Mouse (Mus musculus) intestine, embryonic 14.5 days (tissue): ENCODE data around the gene Ube2j1. TPM values are rescaled to one million over a fixed set of nuclear protein-coding genes. Genes with fewer than 3 reads are reported as not detected.

Experiments used
- ATAC-seq: fragments of 200-750 bp; cut with Nextera tagmentation; replicated peaks from 2 replicates; pipeline ENCODE4 v1.8.0; 2017; ENCODE audit warnings: low read depth, moderate number of reproducible peaks, moderate TSS enrichment, moderate library complexity; ENCODE audit not compliant: low FRiP score, low TSS enrichment
- DNase-seq: peaks from one replicate; pipeline ENCODE4 v3.0.0-alpha.2; 2018; ENCODE audit warnings: low spot score
- H3K27ac ChIP-seq: fragments of 300-500 bp; sonication (generic); 2 replicates; pipeline ENCODE4 v1.5.1; 2014; ENCODE audit warnings: low read depth, mild to moderate bottlenecking, control low read depth
- H3K27me3 ChIP-seq: fragments of 300-500 bp; sonication (generic); replicated peaks from 2 replicates; pipeline ENCODE4 v1.6.1; 2014; ENCODE audit warnings: low read length, control low read depth; ENCODE audit not compliant: control insufficient read depth, insufficient read depth
- H3K36me3 ChIP-seq: fragments of 300-500 bp; sonication (generic); 2 replicates; pipeline ENCODE4 v1.6.1; 2014; ENCODE audit warnings: low read length, control low read depth; ENCODE audit not compliant: control insufficient read depth, insufficient read depth
- H3K4me1 ChIP-seq: fragments of 300-500 bp; sonication (generic); replicated peaks from 2 replicates; pipeline ENCODE4 v1.6.1; 2014; ENCODE audit warnings: low read length, control low read depth, mixed read lengths; ENCODE audit not compliant: control insufficient read depth, insufficient read depth
- H3K4me2 ChIP-seq: fragments of 300-500 bp; sonication (generic); 2 replicates; pipeline ENCODE4 v1.6.1; 2014; ENCODE audit warnings: low read length
- H3K4me3 ChIP-seq: fragments of 300-500 bp; sonication (generic); 2 replicates; pipeline ENCODE4 v1.5.1; 2014; ENCODE audit warnings: low read depth, low read length, control low read depth, mixed read lengths
- H3K9ac ChIP-seq: fragments of 300-500 bp; sonication (generic); 2 replicates; pipeline ENCODE4 v1.6.1; 2014; ENCODE audit warnings: mild to moderate bottlenecking, low read length
- H3K9me3 ChIP-seq: fragments of 300-500 bp; sonication (generic); 2 replicates; pipeline ENCODE4 v1.6.1; 2016; ENCODE audit warnings: low read length, control low read depth; ENCODE audit not compliant: control insufficient read depth
- WGBS: fragments of 180-500 bp; shearing (Covaris S2); extraction: QIAGEN DNeasy Blood & Tissue Kit; methylation state at CpG from one replicate; pipeline ENCODE4 v1.1.7; 2014; 5-methylcytosine and 5-hydroxymethylcytosine counted together
- polyA plus RNA-seq: library from polyadenylated mRNA; unstranded; fragments of >200 nt; fragmentation: Nextera tagmentation; extraction: Ambion mirVana; gene quantifications from 2 replicates; pipeline ENCODE4 v1.2.1, GENCODE M21; 2014

Ube2j1 gene
- polyA plus RNA-seq, 1 experiment from 2014 or later: 39.7 TPM

- ATAC-seq: 0 out of 2 replicates have a peak, but pooled peaks have one; percentile 19
- Histone ChIP-seq H3K4me2 (no peak overlapping the region), H3K4me1 (peaks cover 7% of the 10 kb centered on the region), H3K27me3 (no peaks in the 10 kb centered on the region), H3K9me3 (no peaks in the 10 kb centered on the region), H3K9ac (no peak overlapping the region), H3K27ac (no peak overlapping the region), H3K36me3 (no peaks in the 10 kb centered on the region), H3K4me3 (no peak overlapping the region)
- WGBS: 13% methylated on average over 7 of the region's 7 CpGs
- no peak for DNase-seq
These were observed 29.9 kb downstream of the Ube2j1 start for GRCm38 (mm10) chr4:33061158-33061557.

- no peak for ATAC-seq
- no peak for DNase-seq
- Histone ChIP-seq H3K27me3 (no peaks in the 10 kb centered on the region), H3K36me3 (no peaks in the 10 kb centered on the region), H3K4me3 (no peak within 1 kb of the TSS), H3K27ac (no peak within 1 kb of the TSS), H3K4me1 (peaks cover 9% of the 10 kb centered on the region), H3K9ac (no peak within 1 kb of the TSS), H3K4me2 (no peak within 1 kb of the TSS), H3K9me3 (no peaks in the 10 kb centered on the region)
- WGBS: 86% methylated on average over 4 of the region's 4 CpGs
These were observed 31.8 kb downstream of the Ube2j1 start, which contains the start of gene Gabrr2 for GRCm38 (mm10) chr4:33062981-33063380. Gene Gabrr2, plus strand, starts transcription at chr4:33062999.

DNA sequence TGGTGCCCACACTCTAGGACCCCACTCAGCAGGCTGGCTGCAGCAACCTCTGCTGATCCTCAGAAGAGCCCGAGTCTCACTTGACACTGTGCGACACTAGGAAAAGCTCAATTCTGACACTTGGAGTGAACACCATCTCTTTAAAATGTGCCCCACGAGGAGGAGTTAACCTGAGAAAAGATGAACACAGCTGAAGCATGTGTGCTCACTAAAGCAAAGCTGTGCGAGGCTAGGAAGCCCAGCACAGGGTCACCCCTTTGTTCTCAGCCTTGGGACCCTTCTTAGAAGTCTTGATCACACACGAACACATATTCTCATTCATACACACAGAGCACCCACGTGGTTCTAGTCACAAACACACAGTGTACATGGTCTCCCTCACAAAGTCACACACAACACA lies 33.8 kb downstream of the Ube2j1 start:
- Histone ChIP-seq H3K4me2 (no peak overlapping the region), H3K9ac (no peak overlapping the region), H3K27me3 (no peaks in the 10 kb centered on the region), H3K27ac (no peak overlapping the region), H3K4me3 (no peak overlapping the region), H3K4me1 (peaks cover 9% of the 10 kb centered on the region), H3K9me3 (no peaks in the 10 kb centered on the region), H3K36me3 (no peaks in the 10 kb centered on the region)
- DNase-seq: peak; percentile 42
- WGBS: 82% methylated on average over 6 of the region's 6 CpGs
- no peak for ATAC-seq

DNA sequence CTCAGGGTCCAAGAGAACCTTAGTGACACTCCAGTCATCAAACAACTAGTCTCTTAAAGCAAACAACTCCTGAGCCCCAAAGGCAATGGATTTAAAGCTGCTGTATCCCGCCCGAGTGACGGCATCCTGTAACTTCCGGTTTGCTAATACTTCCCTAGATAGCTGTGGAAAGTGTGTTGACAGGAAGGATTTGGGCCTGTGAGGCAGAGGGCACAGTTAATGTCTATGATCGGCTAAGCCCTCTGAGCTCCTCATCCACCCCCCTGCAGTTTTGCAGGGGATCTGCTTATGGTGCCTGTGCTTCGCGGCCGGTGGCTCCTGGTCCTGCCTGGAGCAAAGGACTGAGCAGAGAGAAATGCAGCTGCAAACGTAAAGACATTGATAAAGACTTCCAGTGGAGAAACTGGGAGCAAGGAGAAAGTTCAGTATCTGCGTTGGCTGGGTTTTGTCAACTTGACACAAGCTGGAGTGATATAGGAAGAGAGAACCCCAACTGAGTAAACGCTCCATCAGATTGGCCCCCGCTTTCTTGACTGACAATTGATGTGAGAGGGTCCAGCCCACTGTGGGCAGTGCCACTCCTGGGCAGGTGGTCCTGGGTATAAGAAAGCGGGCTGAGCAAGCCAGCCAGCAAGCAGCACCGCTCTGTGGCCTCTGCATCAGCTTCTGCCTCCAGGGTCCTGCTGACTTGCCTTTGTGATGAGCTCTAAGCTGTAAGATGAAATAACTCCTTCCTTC lies 35.2 kb downstream of the Ube2j1 start:
- DNase-seq (no peak), ATAC-seq (no peak)

DNA sequence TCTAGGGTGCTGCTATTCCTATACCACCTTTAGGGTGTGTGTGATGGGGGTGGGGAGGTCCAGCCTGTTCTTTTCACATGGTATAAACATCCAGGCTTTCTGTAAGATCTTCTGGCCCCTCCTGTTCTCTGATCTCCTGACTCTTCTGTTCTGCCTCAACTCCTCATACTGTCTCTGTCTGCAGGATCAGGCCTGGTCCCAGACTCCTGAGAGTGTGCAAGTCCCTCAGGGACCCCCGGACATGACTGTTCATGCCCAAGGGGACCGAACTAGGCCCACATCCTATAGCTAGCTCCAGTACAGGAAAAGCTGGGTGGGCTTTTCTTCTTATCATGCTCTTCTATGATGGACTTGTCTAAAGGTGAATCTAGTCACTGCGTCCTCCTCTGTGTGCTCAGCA lies 36.1 kb downstream of the Ube2j1 start:
- H3K9me3 ChIP-seq: no peaks in the 10 kb centered on the region
- peaks cover 6% of the 10 kb centered on the region for H3K4me1 ChIP-seq
- H3K9ac ChIP-seq: no peak overlapping the region
- H3K4me2 ChIP-seq: no peak overlapping the region
- no peaks in the 10 kb centered on the region for H3K36me3 ChIP-seq
- no peak overlapping the region for H3K4me3 ChIP-seq
- no peak for ATAC-seq
- WGBS: 95% methylated on average over 3 of the region's 3 CpGs
- no peaks in the 10 kb centered on the region for H3K27me3 ChIP-seq
- H3K27ac ChIP-seq: no peak overlapping the region
- peak; percentile 6 for DNase-seq

More for the DNA sequence above, 35.2 kb downstream of the Ube2j1 start:
- Histone ChIP-seq H3K27ac (no peak overlapping the region), H3K36me3 (no peaks in the 10 kb centered on the region), H3K4me2 (0 out of 2 replicates have a peak overlapping the region, but pooled peaks have one; percentile 14), H3K9ac (no peak overlapping the region), H3K27me3 (no peaks in the 10 kb centered on the region), H3K4me3 (no peak overlapping the region), H3K4me1 (peaks cover 6% of the 10 kb centered on the region), H3K9me3 (no peaks in the 10 kb centered on the region)
- 32% methylated on average over 14 of the region's 14 CpGs for WGBS

- peak; percentile 31 for DNase-seq
- peaks cover 6% of the 10 kb centered on the region for H3K4me1 ChIP-seq
- no peak overlapping the region for H3K27ac ChIP-seq
- H3K9ac ChIP-seq: no peak overlapping the region
- H3K36me3 ChIP-seq: no peaks in the 10 kb centered on the region
- H3K9me3 ChIP-seq: no peaks in the 10 kb centered on the region
- H3K4me3 ChIP-seq: no peak overlapping the region
- 88% methylated on average over 6 of the region's 6 CpGs for WGBS
- no peak for ATAC-seq
- H3K27me3 ChIP-seq: no peaks in the 10 kb centered on the region
- H3K4me2 ChIP-seq: no peak overlapping the region
These were observed 36.6 kb downstream of the Ube2j1 start for GRCm38 (mm10) chr4:33067826-33068225.

DNA sequence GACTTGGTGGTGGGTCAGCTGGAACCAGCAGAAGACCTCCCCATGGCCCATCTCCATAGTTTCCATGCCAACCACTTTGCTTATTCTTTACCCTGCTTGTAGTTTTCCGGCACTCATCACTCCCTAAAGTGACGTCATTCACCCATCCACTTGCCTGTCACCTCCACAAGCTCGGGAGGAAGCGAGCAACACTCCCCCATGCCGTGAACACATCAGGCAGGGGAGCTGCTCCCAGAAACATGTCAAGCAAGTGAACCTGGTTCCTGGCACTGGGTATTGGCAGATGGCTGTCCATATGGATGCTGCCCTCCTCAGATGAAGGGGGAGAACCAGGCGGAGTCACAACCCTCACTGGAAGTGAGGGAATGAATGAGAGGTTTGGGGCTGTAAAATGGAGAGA lies 37.7 kb downstream of the Ube2j1 start:
- Histone ChIP-seq H3K4me2 (no peak overlapping the region), H3K9me3 (no peaks in the 10 kb centered on the region), H3K9ac (no peak overlapping the region), H3K27ac (no peak overlapping the region), H3K27me3 (no peaks in the 10 kb centered on the region), H3K36me3 (no peaks in the 10 kb centered on the region), H3K4me3 (no peak overlapping the region), H3K4me1 (peaks cover 6% of the 10 kb centered on the region)
- ATAC-seq: no peak
- WGBS: 63% methylated on average over 6 of the region's 6 CpGs
- peak; percentile 47 for DNase-seq

GRCm38 (mm10) chr4:33070326-33070725 lies 39.1 kb downstream of the Ube2j1 start:
- no peak for ATAC-seq
- H3K4me1 ChIP-seq: peaks cover 6% of the 10 kb centered on the region
- no peaks in the 10 kb centered on the region for H3K36me3 ChIP-seq
- H3K4me3 ChIP-seq: no peak overlapping the region
- H3K27ac ChIP-seq: no peak overlapping the region
- WGBS: 92% methylated on average over 6 of the region's 6 CpGs
- H3K27me3 ChIP-seq: no peaks in the 10 kb centered on the region
- no peaks in the 10 kb centered on the region for H3K9me3 ChIP-seq
- H3K9ac ChIP-seq: no peak overlapping the region
- H3K4me2 ChIP-seq: no peak overlapping the region
- DNase-seq: peak; percentile 33

DNA sequence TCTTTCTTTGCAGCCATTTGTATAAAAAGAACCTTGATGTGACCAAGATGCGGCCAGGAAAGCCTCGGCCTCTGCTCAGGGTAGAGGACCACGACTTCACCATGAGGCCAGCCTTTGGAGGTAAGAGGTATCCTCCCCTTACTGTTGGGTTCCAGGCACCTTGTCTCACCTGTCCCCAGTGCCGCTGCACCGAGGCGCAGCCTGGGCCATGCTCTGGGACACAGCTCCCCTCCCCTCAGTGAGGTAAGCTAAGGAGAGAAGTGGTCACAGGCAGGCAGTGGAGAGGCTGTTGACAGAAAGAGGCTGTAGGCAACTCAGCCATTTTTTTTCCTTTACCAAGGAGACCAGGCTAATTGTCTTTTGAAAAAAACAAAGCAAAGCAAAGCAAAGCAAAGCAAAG lies 40.1 kb downstream of the Ube2j1 start:
- H3K36me3 ChIP-seq: no peaks in the 10 kb centered on the region
- no peak overlapping the region for H3K9ac ChIP-seq
- DNase-seq (peak; percentile 36), ATAC-seq (no peak)
- H3K27me3 ChIP-seq: no peaks in the 10 kb centered on the region
- H3K9me3 ChIP-seq: no peaks in the 10 kb centered on the region
- no peak overlapping the region for H3K4me2 ChIP-seq
- H3K4me1 ChIP-seq: peaks cover under 1% of the 10 kb centered on the region
- 89% methylated on average over 6 of the region's 6 CpGs for WGBS
- H3K27ac ChIP-seq: no peak overlapping the region
- H3K4me3 ChIP-seq: no peak overlapping the region
